8 mouse cellular contexts compared by ENCODE assay signal in genomic region chr17:83632653-83633570, GRCm38 (mm10). TPM values are rescaled to one million over a fixed set of nuclear protein-coding genes. Genes with fewer than 3 reads are reported as not detected.
DNase-seq lines count a peak whose midpoint lies in the region; ATAC-seq and TF ChIP-seq lines count a peak whose summit lies in the region.

No protein-coding gene starts in this region.

- H3K9me3 ChIP-seq in embryonic facial prominence, embryonic 12.5 days, result no peaks in the 10 kb centered on the region
- no peaks in the 10 kb centered on the region for H3K9me3 ChIP-seq in limb, embryonic 13.5 days
- H3K9me3 ChIP-seq in midbrain, embryonic 15.5 days, result no peaks in the 10 kb centered on the region

- TF ChIP-seq POLR2A in spleen, adult 2 months (IDR thresholded peaks at IDR 0.05; ENCODE audit: low read depth, low read length), result no peak

- peak overlapping the region; percentile 61 for H3K4me3 ChIP-seq in embryonic facial prominence, embryonic 12.5 days
- peak overlapping the region; percentile 63 for H3K4me3 ChIP-seq in limb, embryonic 13.5 days
- H3K4me3 ChIP-seq in midbrain, embryonic 15.5 days, result peak overlapping the region; percentile 46
- H3K4me3 ChIP-seq in spleen, adult 2 months (ENCODE audit: extremely low read depth, insufficient read depth, insufficient read length), result peak overlapping the region; percentile 60

- peaks cover 16% of the 10 kb centered on the region for H3K4me1 ChIP-seq in embryonic facial prominence, embryonic 12.5 days
- peaks cover 24% of the 10 kb centered on the region for H3K4me1 ChIP-seq in limb, embryonic 13.5 days
- peaks cover 28% of the 10 kb centered on the region for H3K4me1 ChIP-seq in midbrain, embryonic 15.5 days
- H3K4me1 ChIP-seq in spleen, adult 2 months (ENCODE audit: control insufficient read depth, insufficient read depth, insufficient read length), result peaks cover 14% of the 10 kb centered on the region

- DNase-seq in 3T3-L1 (ENCODE audit: low read depth, low spot score), result peak; percentile 73
- DNase-seq in adrenal gland, postnatal 25 days, result peak; percentile 60
- peak; percentile 48 for DNase-seq in heart, adult 8-10 months (ENCODE audit: low spot score)
- DNase-seq in kidney, adult 8-10 months, result peak; percentile 38 to 59
- DNase-seq in spleen, adult 2 months (ENCODE audit: low read depth in 1 of 2, low spot score in 2 of 2), result peak in 1 of 2 experiments; percentile 70

- peak; percentile 60; the same call in 1 of the 2 replicates for TF ChIP-seq CTCF in spleen, adult 2 months (IDR thresholded peaks at IDR 0.05; ENCODE audit: extremely low read depth, insufficient read depth, insufficient read length, insufficient replicate concordance)

- no peak for ATAC-seq in embryonic facial prominence, embryonic 12.5 days (ENCODE audit: insufficient number of reproducible peaks, insufficient read depth, low FRiP score, low TSS enrichment)
- ATAC-seq in limb, embryonic 13.5 days (ENCODE audit: low FRiP score, low read depth), result peak; percentile 46; the same call in 1 of the 2 replicates
- ATAC-seq in midbrain, embryonic 15.5 days (replicated peaks), result peak; percentile 22

- under 1% methylated on average over 24 of the region's 24 CpGs for WGBS in embryonic facial prominence, embryonic 12.5 days
- under 1% methylated on average over 24 of the region's 24 CpGs for WGBS in limb, embryonic 13.5 days
- WGBS in midbrain, embryonic 15.5 days, result 1% methylated on average over 24 of the region's 24 CpGs
- WGBS in spleen, adult 2 months, result 7% methylated on average over 24 of the region's 24 CpGs

- H3K4me2 ChIP-seq in embryonic facial prominence, embryonic 12.5 days (replicated peaks), result peak overlapping the region; percentile 94
- peak overlapping the region; percentile 94 for H3K4me2 ChIP-seq in limb, embryonic 13.5 days (replicated peaks)
- H3K4me2 ChIP-seq in midbrain, embryonic 15.5 days, result peak overlapping the region; percentile 90

- no peak overlapping the region for H3K9ac ChIP-seq in embryonic facial prominence, embryonic 12.5 days
- no peak overlapping the region; the same call in 1 of the 2 replicates for H3K9ac ChIP-seq in limb, embryonic 13.5 days
- H3K9ac ChIP-seq in midbrain, embryonic 15.5 days, result peak overlapping the region; percentile 39; the same call in 1 of the 2 replicates

- H3K27ac ChIP-seq in embryonic facial prominence, embryonic 12.5 days, result no peak overlapping the region
- H3K27ac ChIP-seq in limb, embryonic 13.5 days, result no peak overlapping the region
- no peak overlapping the region for H3K27ac ChIP-seq in midbrain, embryonic 15.5 days
- no peak overlapping the region for H3K27ac ChIP-seq in spleen, adult 2 months (ENCODE audit: insufficient read depth, low read length)

- H3K27me3 ChIP-seq in embryonic facial prominence, embryonic 12.5 days, result peaks cover 48% of the 10 kb centered on the region
- H3K27me3 ChIP-seq in limb, embryonic 13.5 days, result peaks cover 66% of the 10 kb centered on the region
- H3K27me3 ChIP-seq in midbrain, embryonic 15.5 days (replicated peaks), result peaks cover 57% of the 10 kb centered on the region
- peaks cover 21% of the 10 kb centered on the region for H3K27me3 ChIP-seq in spleen, adult 2 months (ENCODE audit: control insufficient read depth, insufficient read depth, low read length)

- H3K36me3 ChIP-seq in embryonic facial prominence, embryonic 12.5 days, result no peaks in the 10 kb centered on the region
- no peaks in the 10 kb centered on the region for H3K36me3 ChIP-seq in limb, embryonic 13.5 days
- H3K36me3 ChIP-seq in midbrain, embryonic 15.5 days (replicated peaks), result no peaks in the 10 kb centered on the region
- H3K36me3 ChIP-seq in spleen, adult 2 months (ENCODE audit: control insufficient read depth, insufficient read depth, low read length), result no peaks in the 10 kb centered on the region

RNA-seq across cellular contexts. Expression of gene Kcng3, which starts 1.2 kb away (rescaled TPM):
- total RNA-seq in adrenal gland, postnatal 25 days (2021), result 16.9 and 18.5 TPM in 2 replicates
- 0.06 TPM in 1 of 2 replicates, not detected in the other for polyA plus RNA-seq in embryonic facial prominence, embryonic 12.5 days (2016; fragmentation: Nextera tagmentation; extraction: Ambion mirVana)
- total RNA-seq in heart, adult 8-10 months (2022), result under 1 TPM in 1 of 4 experiments, not detected in 3; 0.12 TPM
- polyA plus RNA-seq in limb, embryonic 13.5 days (2015; fragmentation: Nextera tagmentation; extraction: Ambion mirVana), result not detected in 2 replicates
- 0.06 and 0.08 TPM in 2 replicates for polyA plus RNA-seq in midbrain, embryonic 15.5 days (2015; fragmentation: Nextera tagmentation; extraction: Ambion mirVana)
- 0.51 and 0.79 TPM in 2 replicates for polyA plus RNA-seq in spleen, adult 2 months (2012; rRNA removed)
